Mouse (Mus musculus) G1E-ER4 (cell line): ENCODE results near the gene Macrod2. TPM values are rescaled to one million over a fixed set of nuclear protein-coding genes. Genes with fewer than 3 reads are reported as not detected.

Experiments used
- GATA1 ChIP-seq: IDR thresholded peaks from one replicate; pipeline ENCODE4 v1.8.0; 2012; ENCODE audit warnings: low read length, inconsistent platforms
- polyA plus RNA-seq: library from polyadenylated mRNA; stranded (reverse); fragments of >175 nt; gene quantifications from 2 replicates; pipeline ENCODE4 v1.2.3, GENCODE M21; 2012

The Macrod2 gene
- polyA plus RNA-seq, 1 experiment, result not detected

DNA sequence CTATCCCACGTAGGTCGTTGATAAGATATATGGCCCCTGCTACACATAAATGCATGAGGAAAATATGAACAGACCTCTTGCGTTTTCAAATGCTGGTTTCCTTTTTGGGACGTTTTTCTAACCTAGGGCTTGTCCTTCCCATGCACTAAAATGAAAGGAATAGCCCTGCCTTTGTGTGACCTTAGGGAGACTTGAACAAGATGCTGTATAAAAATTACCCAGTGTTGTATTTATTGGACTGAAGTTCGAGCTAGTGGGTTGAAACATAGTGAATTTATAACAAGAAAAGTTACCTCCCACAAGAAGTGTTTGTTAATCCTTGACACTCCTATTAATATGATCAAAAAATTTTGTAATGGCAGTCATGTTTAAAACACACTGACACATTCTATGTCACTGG lies 1827.8 kb downstream of the Macrod2 start:
- no peak for TF ChIP-seq GATA1

DNA sequence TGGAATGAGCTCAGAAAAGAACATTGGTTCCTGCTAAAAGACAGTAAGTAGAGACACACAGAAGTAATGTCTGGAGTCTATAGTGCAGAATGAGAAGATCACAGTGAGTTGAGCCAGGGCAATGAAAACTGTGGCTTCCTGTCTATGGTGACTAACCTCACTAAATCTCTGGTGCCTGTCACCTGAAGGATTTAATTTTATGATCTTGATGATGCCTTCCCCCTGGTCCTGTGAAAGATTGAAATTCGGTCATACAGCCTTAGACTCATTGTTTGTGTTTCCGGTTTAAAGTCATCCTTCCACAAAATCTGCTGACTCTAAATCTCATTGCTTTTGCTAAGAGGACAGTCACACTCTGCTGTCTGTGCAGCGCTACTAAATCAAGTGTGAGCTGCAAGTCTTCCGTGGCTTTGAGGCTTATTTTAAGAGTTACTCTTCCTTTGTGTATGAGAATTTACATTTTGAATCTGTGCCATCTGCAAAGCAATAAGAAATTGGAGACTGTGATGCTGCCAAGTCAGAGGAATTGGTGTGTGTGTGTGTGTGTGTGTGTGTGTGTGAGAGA lies 1836.0 kb downstream of the Macrod2 start:
- no peak for TF ChIP-seq GATA1

DNA sequence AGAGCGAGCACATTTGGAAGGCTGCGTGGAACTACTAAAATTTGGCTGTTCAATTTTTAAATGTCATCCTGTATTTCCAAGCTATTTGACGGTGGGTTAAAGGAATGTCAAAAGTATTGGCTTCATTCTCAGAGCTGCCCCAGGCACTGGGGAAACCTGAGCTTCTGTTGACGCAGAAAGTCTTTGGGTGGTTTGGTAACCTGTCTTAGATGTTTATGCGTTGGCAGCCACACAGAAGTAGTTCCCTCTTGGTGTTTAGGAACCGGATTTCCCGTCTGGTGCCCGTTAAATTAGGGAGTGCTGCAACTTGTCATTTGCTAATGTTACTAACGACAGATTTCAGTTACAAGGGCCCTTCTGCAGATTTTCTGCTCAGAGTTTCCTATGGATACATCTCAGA lies 1837.7 kb downstream of the Macrod2 start:
- TF ChIP-seq GATA1, result no peak

DNA sequence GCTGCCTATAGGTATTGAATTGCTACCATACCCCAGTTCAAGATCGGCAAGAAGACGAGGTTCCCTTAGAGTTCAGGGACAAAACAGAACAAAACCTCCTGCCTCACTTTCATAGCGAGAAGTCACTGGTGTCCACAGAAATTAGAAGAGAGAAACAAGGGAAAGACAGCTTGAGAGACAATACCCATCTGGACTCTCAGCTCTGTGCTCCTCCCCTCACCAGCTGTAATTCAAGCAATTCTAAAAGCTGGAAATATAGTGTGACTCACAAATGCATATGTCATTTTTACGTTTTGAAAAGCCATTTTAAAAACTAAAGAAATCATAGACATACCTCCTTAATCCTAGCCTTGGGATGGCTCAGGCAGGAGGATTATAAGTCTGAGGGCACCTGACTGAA lies 1848.4 kb downstream of the Macrod2 start:
- no peak for TF ChIP-seq GATA1

DNA sequence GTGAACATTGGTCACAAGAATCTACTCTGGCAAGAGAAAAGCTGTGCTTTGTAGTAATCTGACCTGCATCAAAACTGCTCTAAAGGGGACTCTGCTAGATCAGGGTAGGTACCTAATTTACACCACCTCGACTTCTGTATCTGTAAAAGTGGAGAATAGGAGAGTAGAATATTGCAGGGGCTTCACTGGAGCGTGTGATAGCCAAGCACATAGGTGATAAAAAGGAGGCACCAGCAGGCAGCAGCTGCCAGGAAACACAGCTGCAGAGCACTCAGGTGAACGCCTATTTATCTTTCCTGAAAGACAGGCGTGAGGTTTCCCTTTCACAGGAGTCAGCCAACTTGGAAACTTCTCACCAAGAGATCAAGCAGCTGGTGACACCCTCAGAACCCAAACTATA lies 1855.3 kb downstream of the Macrod2 start:
- no peak for TF ChIP-seq GATA1

DNA sequence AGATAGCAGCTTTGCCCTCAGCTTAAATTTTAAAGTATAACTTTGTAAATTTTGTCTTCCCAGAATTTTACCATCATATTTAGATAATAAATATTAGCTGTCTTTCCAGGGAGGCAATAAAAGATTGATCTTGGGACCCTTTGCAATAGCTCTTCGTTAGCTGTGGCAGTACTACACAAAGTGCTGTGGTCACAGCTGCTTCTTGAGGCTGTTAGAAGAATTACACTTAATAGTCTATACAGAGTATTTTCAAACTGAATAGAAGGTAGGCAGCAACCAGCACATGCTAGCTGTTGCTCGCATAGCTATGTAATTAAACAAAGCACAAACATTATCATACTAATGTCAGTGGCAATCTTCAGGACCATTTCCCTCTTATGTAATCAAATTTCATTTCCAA lies 1856.4 kb downstream of the Macrod2 start:
- no peak for TF ChIP-seq GATA1

DNA sequence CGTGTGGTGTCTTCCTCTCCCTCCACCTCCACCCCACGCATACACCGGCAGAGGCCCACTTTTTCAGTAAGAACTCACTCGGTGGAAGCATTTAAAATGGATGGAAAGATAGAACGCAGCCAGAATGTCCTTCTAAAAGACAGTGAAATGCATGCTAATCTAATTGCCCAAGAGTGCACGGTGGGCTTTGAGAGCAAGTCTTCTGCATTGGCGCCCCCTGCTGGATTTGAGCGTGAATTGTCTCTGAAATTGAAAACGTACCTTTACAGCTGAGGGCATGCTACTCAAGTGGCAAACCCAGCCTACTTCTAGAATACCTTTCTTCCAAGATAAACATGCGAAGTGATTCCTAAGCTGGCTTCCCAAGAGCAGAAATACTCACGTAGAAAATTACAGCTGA lies 1858.8 kb downstream of the Macrod2 start:
- no peak for TF ChIP-seq GATA1

DNA sequence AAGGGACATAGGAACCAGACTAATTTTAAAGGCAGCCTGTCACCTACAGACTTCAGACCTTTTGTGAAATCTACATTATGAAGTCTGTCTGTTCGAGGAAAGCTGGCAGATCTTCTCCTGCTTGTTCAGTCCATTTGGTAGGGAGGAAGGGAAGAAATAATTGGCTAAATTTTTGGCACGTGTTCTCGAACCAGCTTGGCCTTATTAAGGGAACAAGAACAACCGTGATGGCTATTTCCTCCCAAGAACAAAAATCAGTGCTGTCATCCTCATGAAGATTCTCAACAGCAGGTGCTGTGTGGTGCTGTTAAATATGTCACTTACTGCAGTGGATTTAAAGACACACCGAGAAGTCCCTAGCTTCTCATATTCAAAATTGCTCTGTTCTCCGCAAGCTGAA lies 1859.5 kb downstream of the Macrod2 start:
- TF ChIP-seq GATA1, result no peak

DNA sequence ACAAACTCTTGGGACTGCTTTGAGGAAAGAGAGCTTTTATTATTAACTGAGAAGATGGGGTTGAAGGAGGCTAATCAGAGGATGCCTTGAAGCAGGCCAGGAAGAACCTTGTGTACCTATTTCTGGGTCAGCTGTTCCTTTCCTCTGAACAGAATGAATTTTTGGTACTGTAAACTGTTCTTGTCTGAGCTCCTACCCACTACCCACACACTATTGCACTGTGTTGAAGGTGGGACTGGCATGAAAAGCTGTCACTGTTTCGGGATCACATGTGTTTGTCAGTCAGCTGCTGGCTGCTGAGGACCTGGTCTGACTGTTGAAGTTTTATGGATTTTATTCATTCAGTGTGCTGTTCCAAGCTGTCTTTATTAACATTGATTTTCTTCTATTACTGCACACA lies 1862.4 kb downstream of the Macrod2 start:
- TF ChIP-seq GATA1, result no peak

DNA sequence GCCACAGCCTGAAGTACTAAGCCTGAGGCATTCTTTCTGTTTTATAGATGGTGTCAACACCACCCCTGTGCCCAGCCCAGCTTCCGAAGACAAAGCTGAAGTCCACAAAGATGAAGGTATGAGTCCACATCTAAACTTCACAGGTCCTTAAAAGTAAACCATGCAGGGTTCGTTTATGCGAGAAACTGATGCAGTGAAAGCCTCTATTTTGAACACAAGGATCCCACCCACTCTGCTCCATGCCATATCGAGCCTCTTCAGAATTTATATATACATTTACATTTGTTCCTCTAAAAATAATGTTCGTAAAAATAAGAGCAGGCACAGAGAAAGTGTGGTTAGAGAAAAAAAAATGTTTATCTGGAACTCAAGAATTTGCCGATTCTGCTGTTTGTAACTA lies 1865.9 kb downstream of the Macrod2 start:
- TF ChIP-seq GATA1, result no peak

DNA sequence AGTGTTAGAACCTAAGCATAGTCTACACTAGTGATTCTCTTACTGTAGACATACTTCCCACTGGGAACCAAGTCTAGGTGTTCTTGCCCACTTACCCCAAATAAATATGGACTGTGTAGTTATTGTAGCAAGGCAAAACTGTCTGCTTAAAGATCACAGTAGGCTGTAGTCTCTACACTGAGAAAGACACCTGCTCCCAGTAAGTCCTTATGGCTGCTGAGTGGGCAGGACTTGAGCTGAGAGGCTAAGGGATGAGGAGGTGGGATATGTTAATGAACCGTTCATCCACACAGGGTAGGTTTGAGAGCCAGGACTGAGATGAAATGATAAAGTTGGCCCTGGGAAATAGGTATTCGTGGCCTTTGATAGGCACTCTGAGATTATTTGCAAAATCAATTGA lies 1869.6 kb downstream of the Macrod2 start:
- no peak for TF ChIP-seq GATA1

DNA sequence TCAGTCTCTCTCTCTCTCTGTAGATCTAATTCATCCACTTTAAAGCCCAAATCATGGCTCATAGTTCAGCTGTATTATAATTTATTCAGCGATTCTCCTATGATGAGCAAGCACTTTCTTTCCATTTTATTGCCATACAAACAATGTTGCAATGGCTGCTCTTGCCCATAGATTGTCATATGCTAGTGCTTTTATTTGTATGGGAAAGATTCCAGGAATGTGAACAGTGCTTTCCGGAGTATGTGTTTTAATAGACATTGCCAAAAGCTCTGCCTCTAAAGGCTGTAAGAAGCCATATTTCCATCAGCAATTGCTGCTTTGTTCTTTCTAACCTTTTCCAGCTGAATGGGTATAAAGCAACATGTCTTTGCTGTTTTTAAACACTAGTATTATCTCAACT lies 1872.7 kb downstream of the Macrod2 start:
- TF ChIP-seq GATA1, result no peak

DNA sequence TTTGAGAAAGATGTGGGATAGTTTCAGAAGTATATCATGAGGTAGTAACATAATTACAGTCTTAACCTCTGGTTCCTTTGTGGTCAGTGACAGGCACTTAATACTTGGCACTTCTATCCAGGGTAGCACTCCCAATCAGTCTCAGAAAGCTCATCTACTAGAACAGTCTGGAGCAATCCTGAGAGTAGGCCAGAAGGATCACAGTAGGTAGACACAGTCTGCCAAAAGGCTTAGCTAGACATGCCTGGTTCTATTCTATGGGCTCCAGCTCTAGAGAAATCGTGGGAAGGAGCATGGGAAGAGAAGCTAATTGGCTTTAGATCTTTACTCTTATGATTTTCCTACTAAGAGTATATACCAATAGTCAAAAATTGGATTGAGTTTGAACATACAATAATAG lies 1891.7 kb downstream of the Macrod2 start:
- no peak for TF ChIP-seq GATA1

DNA sequence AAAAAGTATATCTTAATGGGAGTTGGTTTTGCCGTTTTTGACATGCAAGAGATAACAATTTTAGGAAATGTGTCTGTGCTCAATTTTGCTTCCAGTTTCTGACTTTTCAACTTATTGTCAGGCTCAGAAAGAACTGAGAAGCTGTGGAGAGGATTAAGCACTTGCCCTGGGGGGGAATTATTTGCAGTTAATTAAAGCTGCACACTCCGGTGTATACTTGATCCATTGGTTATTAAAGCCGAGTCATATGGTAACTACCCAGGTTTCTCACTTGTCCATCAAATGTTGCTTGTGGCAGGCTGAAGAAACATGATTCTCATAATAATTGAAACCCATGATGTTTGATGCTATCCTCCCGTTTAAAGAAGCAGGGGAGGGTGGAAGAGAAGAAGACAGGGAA lies 1899.7 kb downstream of the Macrod2 start:
- TF ChIP-seq GATA1, result no peak

DNA sequence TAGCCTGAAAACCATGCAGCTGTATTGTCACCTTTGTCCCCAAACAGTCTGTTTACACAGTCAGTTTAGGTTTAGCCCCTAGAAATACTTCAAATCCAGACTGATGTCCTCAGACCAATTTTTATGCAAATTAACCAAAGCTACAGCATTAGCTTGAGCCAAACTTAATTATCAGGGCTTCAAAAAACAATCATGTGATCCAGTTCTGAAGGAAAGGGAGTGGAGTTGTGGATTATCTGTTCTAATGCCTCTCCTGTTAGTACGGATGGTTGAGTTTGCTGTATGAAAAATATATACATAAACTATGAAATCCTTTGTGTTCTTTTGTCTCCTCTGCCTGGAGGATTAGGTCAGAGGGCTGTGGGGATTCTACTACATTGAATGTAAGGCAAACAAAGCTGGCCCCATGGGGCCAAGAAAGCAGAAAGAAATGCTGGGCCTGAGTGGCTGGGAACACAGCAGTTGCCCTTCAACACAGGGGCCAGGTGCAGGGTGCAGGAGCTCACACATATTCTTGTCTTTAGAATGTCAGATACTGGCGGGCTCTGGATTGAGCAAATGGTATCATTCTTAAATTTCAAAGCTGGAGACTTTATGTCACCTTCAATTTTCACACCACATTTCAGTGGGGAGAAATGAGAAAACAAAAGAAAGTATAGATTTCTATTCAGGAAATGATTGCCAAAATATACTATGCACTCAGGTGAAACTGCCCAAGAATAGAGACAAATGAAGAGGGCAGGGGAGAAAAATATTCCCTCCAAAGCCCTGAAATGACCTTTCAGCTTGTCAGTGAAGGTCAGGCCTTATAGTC lies 1908.2 kb downstream of the Macrod2 start:
- TF ChIP-seq GATA1, result no peak

DNA sequence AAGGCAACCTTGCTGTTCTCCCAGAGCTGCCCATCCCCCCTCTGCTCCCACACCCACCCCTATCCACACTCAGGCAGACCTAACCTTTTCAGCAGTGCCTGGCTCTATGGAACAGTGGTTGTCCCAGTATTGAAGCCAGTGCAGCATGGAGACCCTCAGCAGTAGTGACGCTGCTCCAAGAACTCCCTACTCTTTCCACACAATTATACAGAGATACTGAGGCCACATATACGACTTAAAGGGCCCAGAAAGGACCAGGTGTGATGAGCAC lies 1908.7 kb downstream of the Macrod2 start:
- no peak for TF ChIP-seq GATA1

DNA sequence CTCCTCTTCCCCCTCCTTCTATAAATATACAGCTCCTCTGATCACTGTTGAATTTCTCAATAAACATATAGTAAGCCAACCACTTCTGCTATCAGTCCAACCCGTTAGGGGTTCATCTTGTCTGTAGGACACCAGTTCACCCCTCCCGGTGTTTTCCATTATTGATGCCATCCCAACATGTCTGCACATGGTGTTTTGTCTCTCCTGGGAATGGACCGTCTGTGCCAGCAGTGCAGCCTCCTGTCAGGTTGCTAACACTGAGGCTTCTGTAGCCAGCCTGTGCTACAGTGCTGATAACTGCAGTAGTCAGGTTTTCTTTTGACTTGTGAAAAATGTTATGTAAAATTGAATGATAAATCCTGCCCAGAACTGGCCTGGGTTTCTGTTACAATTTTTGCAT lies 1928.0 kb downstream of the Macrod2 start:
- TF ChIP-seq GATA1, result no peak

DNA sequence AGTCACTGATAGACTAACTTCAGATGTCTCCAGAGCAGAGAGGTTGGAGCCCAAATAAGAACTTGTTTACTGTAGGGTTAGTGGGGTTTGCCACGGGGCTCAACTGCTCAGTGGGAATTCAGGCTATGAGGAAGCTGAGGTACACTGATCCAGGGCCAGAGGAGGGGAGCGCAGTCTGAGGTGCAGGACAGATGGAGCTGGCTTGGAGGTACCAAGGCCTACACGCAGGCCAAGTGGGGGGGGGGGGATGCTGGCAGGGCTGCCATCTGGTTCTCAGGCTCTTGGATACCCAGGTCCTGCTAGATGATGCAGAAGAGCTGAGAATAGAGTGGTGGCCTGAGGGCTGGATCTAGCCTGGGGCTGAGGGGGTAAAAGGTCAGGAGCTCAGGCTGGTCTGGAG lies 1931.6 kb downstream of the Macrod2 start:
- no peak for TF ChIP-seq GATA1
